Comparison of ENCODE assay signal across 8 mouse cellular contexts in the genomic region with DNA sequence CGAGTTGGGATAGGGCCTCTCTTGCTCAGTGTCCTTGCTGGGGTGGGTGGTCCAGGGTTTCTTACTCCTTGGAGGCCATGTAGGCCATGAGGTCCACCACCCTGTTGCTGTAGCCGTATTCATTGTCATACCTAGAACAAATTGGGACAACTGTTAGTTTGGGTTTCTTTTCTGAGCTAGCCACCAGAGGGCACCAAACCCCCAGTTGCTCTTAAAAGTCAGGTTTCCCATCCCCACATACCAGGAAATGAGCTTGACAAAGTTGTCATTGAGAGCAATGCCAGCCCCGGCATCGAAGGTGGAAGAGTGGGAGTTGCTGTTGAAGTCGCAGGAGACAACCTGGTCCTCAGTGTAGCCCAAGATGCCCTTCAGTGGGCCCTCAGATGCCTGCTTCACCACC. TPM values are rescaled to one million over a fixed set of nuclear protein-coding genes. Genes with fewer than 3 reads are reported as not detected.
A peak's percentile ranks its signal among the peaks of the same experiment; 100 is the strongest.
DNase-seq lines count a peak whose midpoint lies in the region; ATAC-seq and TF ChIP-seq lines count a peak whose summit lies in the region.
"Not testable (repeated sequence)": the region's sequence is repeated elsewhere in the genome, so short reads cannot be mapped to it uniquely, and the experiment has no call there.

No protein-coding gene starts in this region.

- H3K27me3 ChIP-seq in E14TG2a.4 (ENCODE audit: insufficient read depth, low read length); embryonic facial prominence, embryonic 11.5 days (ENCODE audit: control insufficient read depth, insufficient read depth, low read length); heart, embryonic 13.5 days (replicated peaks); liver, embryonic 12.5 days (replicated peaks); neural tube, embryonic 11.5 days (ENCODE audit: control insufficient read depth, insufficient read depth, low read length); thymus, adult 2 months (ENCODE audit: control insufficient read depth, insufficient read depth, low read length): not testable (repeated sequence)

- ATAC-seq in embryonic facial prominence, embryonic 11.5 days (replicated peaks; ENCODE audit: insufficient number of reproducible peaks, low FRiP score, low TSS enrichment, low read depth); heart, embryonic 13.5 days (ENCODE audit: extremely low read depth, insufficient number of reproducible peaks, low FRiP score, low TSS enrichment); liver, embryonic 12.5 days; neural tube, embryonic 11.5 days (ENCODE audit: insufficient read depth, low FRiP score, low TSS enrichment): not testable (repeated sequence)

- H3K4me1 ChIP-seq in E14TG2a.4 (replicated peaks; ENCODE audit: low read depth, low read length): peaks cover 47% of the 10 kb centered on the region
- H3K4me1 ChIP-seq in embryonic facial prominence, embryonic 11.5 days (ENCODE audit: control insufficient read depth, insufficient read depth, low read length): not testable (repeated sequence)
- peaks cover 51% of the 10 kb centered on the region for H3K4me1 ChIP-seq in heart, embryonic 13.5 days
- peaks cover 81% of the 10 kb centered on the region for H3K4me1 ChIP-seq in liver, embryonic 12.5 days
- H3K4me1 ChIP-seq in neural tube, embryonic 11.5 days (ENCODE audit: control insufficient read depth, insufficient read depth, low read length): peaks cover 31% of the 10 kb centered on the region
- H3K4me1 ChIP-seq in thymus, adult 2 months (replicated peaks; ENCODE audit: control insufficient read depth, insufficient read depth, low read length): peaks cover 19% of the 10 kb centered on the region

- DNase-seq in brain, embryonic 14.5 days (ENCODE audit: low read depth): peak; percentile 82
- peak; percentile 77 for DNase-seq in embryonic facial prominence, embryonic 11.5 days (ENCODE audit: low spot score)
- peak; percentile 81 for DNase-seq in kidney, postnatal 10 days
- peak; percentile 69 for DNase-seq in neural tube, embryonic 11.5 days (ENCODE audit: low spot score)
- DNase-seq in thymus, adult 2 months: peak; percentile 79

- H3K4me3 ChIP-seq in E14TG2a.4 (replicated peaks; ENCODE audit: low read length): peak overlapping the region; percentile 98
- not testable (repeated sequence) for H3K4me3 ChIP-seq in embryonic facial prominence, embryonic 11.5 days (ENCODE audit: low read depth, low read length); liver, embryonic 12.5 days; neural tube, embryonic 11.5 days (ENCODE audit: low read depth, low read length); thymus, adult 2 months (ENCODE audit: control insufficient read depth, insufficient read depth, low read length)
- H3K4me3 ChIP-seq in heart, embryonic 13.5 days: peak overlapping the region; percentile 98

- not testable (repeated sequence) for H3K27ac ChIP-seq in embryonic facial prominence, embryonic 11.5 days (replicated peaks; ENCODE audit: low read depth, low read length); liver, embryonic 12.5 days; neural tube, embryonic 11.5 days (ENCODE audit: low read depth, low read length); thymus, adult 2 months (ENCODE audit: control insufficient read depth, insufficient read depth, low read length)
- peak overlapping the region; percentile 99 for H3K27ac ChIP-seq in heart, embryonic 13.5 days (replicated peaks)

- TF ChIP-seq CTCF in E14TG2a.4 (conservative IDR thresholded peaks at IDR 0.05; ENCODE audit: low read length): peak; percentile 45
- peak; percentile 61; the same call in 1 of the 2 replicates for TF ChIP-seq CTCF in brain, embryonic 14.5 days (IDR thresholded peaks at IDR 0.05; ENCODE audit: borderline replicate concordance, extremely low read depth, insufficient read depth, insufficient read length)
- TF ChIP-seq CTCF in thymus, adult 2 months (IDR thresholded peaks at IDR 0.05; ENCODE audit: borderline replicate concordance, control insufficient read depth, extremely low read depth, insufficient read depth, low read length, poor library complexity): not testable (repeated sequence)

- 14% methylated on average over 3 of the region's 5 CpGs for WGBS in embryonic facial prominence, embryonic 11.5 days
- 8% methylated on average over 4 of the region's 5 CpGs for WGBS in heart, embryonic 13.5 days
- 9% methylated on average over 4 of the region's 5 CpGs for WGBS in liver, embryonic 12.5 days (ENCODE audit: insufficient replicate concordance)
- WGBS in neural tube, embryonic 11.5 days: 14% methylated on average over 3 of the region's 5 CpGs
- 29% methylated on average over 4 of the region's 5 CpGs for WGBS in thymus, adult 2 months

- H3K9ac ChIP-seq in embryonic facial prominence, embryonic 11.5 days (replicated peaks; ENCODE audit: low read length); liver, embryonic 12.5 days; neural tube, embryonic 11.5 days (ENCODE audit: low read length): not testable (repeated sequence)
- H3K9ac ChIP-seq in heart, embryonic 13.5 days: peak overlapping the region; percentile 79

- TF ChIP-seq POLR2A in brain, embryonic 14.5 days (IDR thresholded peaks at IDR 0.05; ENCODE audit: borderline replicate concordance, extremely low read depth, insufficient read depth, insufficient read length, poor library complexity, severe bottlenecking); thymus, adult 2 months (IDR thresholded peaks at IDR 0.05; ENCODE audit: control insufficient read depth, extremely low read depth, insufficient read depth, low read length, poor library complexity): not testable (repeated sequence)

- H3K4me2 ChIP-seq in embryonic facial prominence, embryonic 11.5 days (ENCODE audit: low read depth, low read length); neural tube, embryonic 11.5 days (ENCODE audit: low read depth): not testable (repeated sequence)
- peak overlapping the region; percentile 73 for H3K4me2 ChIP-seq in heart, embryonic 13.5 days
- H3K4me2 ChIP-seq in liver, embryonic 12.5 days: peak overlapping the region; percentile 31; the same call in 1 of the 2 replicates

- H3K9me3 ChIP-seq in E14TG2a.4 (ENCODE audit: low read length); embryonic facial prominence, embryonic 11.5 days (replicated peaks; ENCODE audit: control insufficient read depth, low read length); heart, embryonic 13.5 days; liver, embryonic 12.5 days (replicated peaks); neural tube, embryonic 11.5 days (ENCODE audit: control insufficient read depth, low read length): not testable (repeated sequence)

- peaks cover 72% of the 10 kb centered on the region for H3K36me3 ChIP-seq in E14TG2a.4 (ENCODE audit: insufficient read depth, low read length)
- H3K36me3 ChIP-seq in embryonic facial prominence, embryonic 11.5 days (replicated peaks; ENCODE audit: control insufficient read depth, insufficient read depth, low read depth, low read length): not testable (repeated sequence)
- peaks cover 71% of the 10 kb centered on the region for H3K36me3 ChIP-seq in heart, embryonic 13.5 days
- H3K36me3 ChIP-seq in liver, embryonic 12.5 days: peaks cover 72% of the 10 kb centered on the region
- peaks cover 18% of the 10 kb centered on the region for H3K36me3 ChIP-seq in neural tube, embryonic 11.5 days (ENCODE audit: control insufficient read depth, insufficient read depth, low read length)
- peaks cover 33% of the 10 kb centered on the region for H3K36me3 ChIP-seq in thymus, adult 2 months (ENCODE audit: control insufficient read depth, insufficient read depth, low read length)

RNA-seq across cellular contexts. Expression of a gene that starts 4.3 kb away (rescaled TPM):
- polyA plus RNA-seq in brain, embryonic 14.5 days (2012; rRNA removed): 2,343 and 3,527 TPM in 2 replicates
- 2,314 and 2,539 TPM in 2 replicates for polyA plus RNA-seq in embryonic facial prominence, embryonic 11.5 days (2014; fragmentation: Nextera tagmentation; extraction: Ambion mirVana)
- 4,266 and 4,534 TPM in 2 replicates for polyA plus RNA-seq in heart, embryonic 13.5 days (2015; fragmentation: Nextera tagmentation; extraction: Ambion mirVana)
- 1,499 and 1,575 TPM in 2 replicates for polyA plus RNA-seq in liver, embryonic 12.5 days (2016; fragmentation: Nextera tagmentation; extraction: Ambion mirVana)
- 2,338 and 2,354 TPM in 2 replicates for polyA plus RNA-seq in neural tube, embryonic 11.5 days (2014; fragmentation: Nextera tagmentation; extraction: Ambion mirVana)
- 3,688 and 4,326 TPM in 2 replicates for polyA plus RNA-seq in thymus, adult 2 months (2012; rRNA removed)

RNA-seq across cellular contexts. Expression of a gene that starts 16.9 kb away (rescaled TPM):
- 29.9 TPM in 2 replicates for polyA plus RNA-seq in brain, embryonic 14.5 days (2012; rRNA removed)
- polyA plus RNA-seq in embryonic facial prominence, embryonic 11.5 days (2014; fragmentation: Nextera tagmentation; extraction: Ambion mirVana): 7.0 and 10.3 TPM in 2 replicates
- polyA plus RNA-seq in heart, embryonic 13.5 days (2015; fragmentation: Nextera tagmentation; extraction: Ambion mirVana): 9.4 and 9.5 TPM in 2 replicates
- 6.6 and 7.3 TPM in 2 replicates for polyA plus RNA-seq in liver, embryonic 12.5 days (2016; fragmentation: Nextera tagmentation; extraction: Ambion mirVana)
- 13.8 and 16.5 TPM in 2 replicates for polyA plus RNA-seq in neural tube, embryonic 11.5 days (2014; fragmentation: Nextera tagmentation; extraction: Ambion mirVana)
- polyA plus RNA-seq in thymus, adult 2 months (2012; rRNA removed): 90.4 and 94.6 TPM in 2 replicates

RNA-seq across cellular contexts. Expression of a gene that starts 29.5 kb away (rescaled TPM):
- 169 and 213 TPM in 2 replicates for polyA plus RNA-seq in brain, embryonic 14.5 days (2012; rRNA removed)
- polyA plus RNA-seq in embryonic facial prominence, embryonic 11.5 days (2014; fragmentation: Nextera tagmentation; extraction: Ambion mirVana): 135 and 136 TPM in 2 replicates
- 80.3 and 81.8 TPM in 2 replicates for polyA plus RNA-seq in heart, embryonic 13.5 days (2015; fragmentation: Nextera tagmentation; extraction: Ambion mirVana)
- polyA plus RNA-seq in liver, embryonic 12.5 days (2016; fragmentation: Nextera tagmentation; extraction: Ambion mirVana): 132 and 138 TPM in 2 replicates
- 137 and 139 TPM in 2 replicates for polyA plus RNA-seq in neural tube, embryonic 11.5 days (2014; fragmentation: Nextera tagmentation; extraction: Ambion mirVana)
- 430 and 598 TPM in 2 replicates for polyA plus RNA-seq in thymus, adult 2 months (2012; rRNA removed)

RNA-seq across cellular contexts. Expression of a gene that starts 29.6 kb away (rescaled TPM):
- polyA plus RNA-seq in brain, embryonic 14.5 days (2012; rRNA removed): 48.9 and 54.4 TPM in 2 replicates
- polyA plus RNA-seq in embryonic facial prominence, embryonic 11.5 days (2014; fragmentation: Nextera tagmentation; extraction: Ambion mirVana): 205 and 217 TPM in 2 replicates
- polyA plus RNA-seq in heart, embryonic 13.5 days (2015; fragmentation: Nextera tagmentation; extraction: Ambion mirVana): 219 and 251 TPM in 2 replicates
- polyA plus RNA-seq in liver, embryonic 12.5 days (2016; fragmentation: Nextera tagmentation; extraction: Ambion mirVana): 211 and 222 TPM in 2 replicates
- 178 and 192 TPM in 2 replicates for polyA plus RNA-seq in neural tube, embryonic 11.5 days (2014; fragmentation: Nextera tagmentation; extraction: Ambion mirVana)
- polyA plus RNA-seq in thymus, adult 2 months (2012; rRNA removed): 68.1 and 70.7 TPM in 2 replicates

RNA-seq across cellular contexts. Expression of a gene that starts 30.3 kb away (rescaled TPM):
- polyA plus RNA-seq in brain, embryonic 14.5 days (2012; rRNA removed): 32.6 and 34.6 TPM in 2 replicates
- polyA plus RNA-seq in embryonic facial prominence, embryonic 11.5 days (2014; fragmentation: Nextera tagmentation; extraction: Ambion mirVana): 66.3 and 69.8 TPM in 2 replicates
- polyA plus RNA-seq in heart, embryonic 13.5 days (2015; fragmentation: Nextera tagmentation; extraction: Ambion mirVana): 42.7 and 48.1 TPM in 2 replicates
- polyA plus RNA-seq in liver, embryonic 12.5 days (2016; fragmentation: Nextera tagmentation; extraction: Ambion mirVana): 83.1 and 85.3 TPM in 2 replicates
- 62.7 and 63.4 TPM in 2 replicates for polyA plus RNA-seq in neural tube, embryonic 11.5 days (2014; fragmentation: Nextera tagmentation; extraction: Ambion mirVana)
- polyA plus RNA-seq in thymus, adult 2 months (2012; rRNA removed): 26.4 and 28.6 TPM in 2 replicates
